11 mouse cellular contexts compared by ENCODE assay signal in the genomic region with DNA sequence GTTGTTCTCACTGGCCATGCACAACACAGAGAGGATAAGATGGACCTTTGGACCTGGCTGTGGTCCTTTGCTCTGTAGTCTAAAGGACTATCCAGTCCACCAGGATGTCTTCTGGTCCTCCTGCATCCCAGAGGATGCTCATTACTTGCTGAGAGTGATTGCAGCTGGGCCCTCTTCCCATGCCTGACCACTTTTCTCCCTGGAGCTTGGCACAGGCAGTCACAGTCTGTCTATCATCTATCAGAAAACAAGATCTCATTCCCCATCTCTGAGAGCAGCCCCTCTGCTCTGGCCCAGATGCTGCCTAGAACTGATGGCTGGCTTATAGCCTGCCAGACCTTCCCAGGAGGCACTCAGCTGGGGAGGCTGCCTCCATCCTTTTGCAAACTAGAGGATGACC.
DNase-seq lines count a peak whose midpoint lies in the region; ATAC-seq lines count a peak whose summit lies in the region.
"Had no signal": no experiment of that assay in that cellular context is flagged by ENCODE, and none has a peak within 500 bp of the region (broad histone marks: within the 10 kb centered on the region; RNA-seq: fewer than 3 reads in every experiment).

No protein-coding gene starts in this region.

- H3K4me2 ChIP-seq in heart, embryonic 13.5 days, result peak overlapping the region; percentile 65; the same call in 1 of the 2 replicates
- H3K4me2 ChIP-seq in embryonic facial prominence, embryonic 14.5 days (ENCODE audit: low read depth, low read length), result no peak overlapping the region
- H3K4me2 ChIP-seq in hindbrain, embryonic 14.5 days (replicated peaks), result peak overlapping the region; percentile 35; the same call in 1 of the 2 replicates
- H3K4me2 ChIP-seq in midbrain, embryonic 16.5 days (ENCODE audit: low read length), result peak overlapping the region; percentile 38

- no peak overlapping the region; the same call in 1 of the 2 replicates for H3K9ac ChIP-seq in heart, embryonic 13.5 days
- H3K9ac ChIP-seq in embryonic facial prominence, embryonic 14.5 days (ENCODE audit: low read depth, low read length), result no peak overlapping the region
- no peak overlapping the region for H3K9ac ChIP-seq in hindbrain, embryonic 14.5 days
- H3K9ac ChIP-seq in midbrain, embryonic 16.5 days (ENCODE audit: low read depth, low read length), result no peak overlapping the region

- intact Hi-C loops in heart, postnatal 25 days (cut with DNase I), result no loop called here

- peaks cover 68% of the 10 kb centered on the region for H3K27me3 ChIP-seq in heart, embryonic 13.5 days (replicated peaks)
- H3K27me3 ChIP-seq in embryonic facial prominence, embryonic 14.5 days (replicated peaks; ENCODE audit: control insufficient read depth, insufficient read depth, low read length), result peaks cover 30% of the 10 kb centered on the region
- H3K27me3 ChIP-seq in hindbrain, embryonic 14.5 days (ENCODE audit: control insufficient read depth, insufficient read depth, low read length), result no peaks in the 10 kb centered on the region
- H3K27me3 ChIP-seq in midbrain, embryonic 16.5 days (ENCODE audit: control insufficient read depth, insufficient read depth, low read depth, low read length), result no peaks in the 10 kb centered on the region

- no peak overlapping the region for H3K27ac ChIP-seq in heart, embryonic 13.5 days (replicated peaks)
- no peak overlapping the region for H3K27ac ChIP-seq in embryonic facial prominence, embryonic 14.5 days (replicated peaks; ENCODE audit: low read depth, low read length)
- peak overlapping the region; percentile 74 for H3K27ac ChIP-seq in hindbrain, embryonic 14.5 days
- H3K27ac ChIP-seq in midbrain, embryonic 16.5 days (ENCODE audit: low read length), result peak overlapping the region; percentile 23; the same call in 1 of the 2 replicates
- H3K27ac ChIP-seq: macrophage had no signal

- no peaks in the 10 kb centered on the region for H3K9me3 ChIP-seq in heart, embryonic 13.5 days
- no peaks in the 10 kb centered on the region for H3K9me3 ChIP-seq in embryonic facial prominence, embryonic 14.5 days (ENCODE audit: control insufficient read depth, low read length)
- H3K9me3 ChIP-seq in hindbrain, embryonic 14.5 days (ENCODE audit: control insufficient read depth, low read length), result no peaks in the 10 kb centered on the region
- H3K9me3 ChIP-seq in midbrain, embryonic 16.5 days (replicated peaks; ENCODE audit: control insufficient read depth, low read length, poor library complexity, severe bottlenecking), result no peaks in the 10 kb centered on the region

- no peak for DNase-seq in heart, postnatal 25 days (ENCODE audit: low spot score)
- DNase-seq in embryonic facial prominence, embryonic 14.5 days (ENCODE audit: low spot score), result no peak
- no peak for DNase-seq in hindbrain, embryonic 14.5 days (ENCODE audit: low spot score)
- no peak for DNase-seq in gastrocnemius, postnatal 25 days
- no peak for DNase-seq in heart, postnatal 4 days
- DNase-seq in left cerebral cortex, adult 8-10 months (ENCODE audit: low spot score in 2 of 2), result no peak
- DNase-seq: thymus, postnatal 36 days had no signal

- no peak overlapping the region for H3K4me3 ChIP-seq in heart, embryonic 13.5 days
- no peak overlapping the region for H3K4me3 ChIP-seq in embryonic facial prominence, embryonic 14.5 days (ENCODE audit: low read depth, low read length)
- no peak overlapping the region for H3K4me3 ChIP-seq in hindbrain, embryonic 14.5 days (replicated peaks; ENCODE audit: low read length)
- no peak overlapping the region for H3K4me3 ChIP-seq in midbrain, embryonic 16.5 days (ENCODE audit: low read depth, low read length)

- peaks cover 18% of the 10 kb centered on the region for H3K4me1 ChIP-seq in heart, embryonic 13.5 days
- H3K4me1 ChIP-seq in embryonic facial prominence, embryonic 14.5 days (ENCODE audit: control insufficient read depth, insufficient read depth, low read length), result no peaks in the 10 kb centered on the region; the same call in 1 of the 2 replicates
- H3K4me1 ChIP-seq in hindbrain, embryonic 14.5 days (replicated peaks; ENCODE audit: control insufficient read depth, insufficient read depth, low read length), result peaks cover 25% of the 10 kb centered on the region
- peaks cover 22% of the 10 kb centered on the region for H3K4me1 ChIP-seq in midbrain, embryonic 16.5 days (ENCODE audit: control insufficient read depth, insufficient read depth, low read length)

- no peaks in the 10 kb centered on the region for H3K36me3 ChIP-seq in heart, embryonic 13.5 days
- no peaks in the 10 kb centered on the region for H3K36me3 ChIP-seq in embryonic facial prominence, embryonic 14.5 days (ENCODE audit: control insufficient read depth, insufficient read depth, low read length)
- no peaks in the 10 kb centered on the region for H3K36me3 ChIP-seq in hindbrain, embryonic 14.5 days (replicated peaks; ENCODE audit: control insufficient read depth, insufficient read depth)
- H3K36me3 ChIP-seq in midbrain, embryonic 16.5 days (ENCODE audit: control insufficient read depth, insufficient read depth, low read length), result no peaks in the 10 kb centered on the region

- no peak for ATAC-seq in heart, embryonic 13.5 days (ENCODE audit: extremely low read depth, insufficient number of reproducible peaks, low FRiP score, low TSS enrichment)
- ATAC-seq in embryonic facial prominence, embryonic 14.5 days (ENCODE audit: low read depth), result peak; percentile 16; the same call in 1 of the 2 replicates
- no peak for ATAC-seq in hindbrain, embryonic 14.5 days (ENCODE audit: low FRiP score)
- no peak for ATAC-seq in midbrain, embryonic 16.5 days
- ATAC-seq: inflammation-experienced regulatory T-cells, adult 6 months had no signal

Comparison
In these comparisons a context has a peak if more than half of its experiments do, and no peak if none do; other contexts are left out.
1. H3K27ac ChIP-seq: peak in hindbrain, embryonic 14.5 days (single experiment) and midbrain, embryonic 16.5 days (single experiment); none in heart, embryonic 13.5 days (single experiment) and embryonic facial prominence, embryonic 14.5 days (single experiment).